9 mouse cellular contexts compared by ENCODE assay signal in the genomic region with DNA sequence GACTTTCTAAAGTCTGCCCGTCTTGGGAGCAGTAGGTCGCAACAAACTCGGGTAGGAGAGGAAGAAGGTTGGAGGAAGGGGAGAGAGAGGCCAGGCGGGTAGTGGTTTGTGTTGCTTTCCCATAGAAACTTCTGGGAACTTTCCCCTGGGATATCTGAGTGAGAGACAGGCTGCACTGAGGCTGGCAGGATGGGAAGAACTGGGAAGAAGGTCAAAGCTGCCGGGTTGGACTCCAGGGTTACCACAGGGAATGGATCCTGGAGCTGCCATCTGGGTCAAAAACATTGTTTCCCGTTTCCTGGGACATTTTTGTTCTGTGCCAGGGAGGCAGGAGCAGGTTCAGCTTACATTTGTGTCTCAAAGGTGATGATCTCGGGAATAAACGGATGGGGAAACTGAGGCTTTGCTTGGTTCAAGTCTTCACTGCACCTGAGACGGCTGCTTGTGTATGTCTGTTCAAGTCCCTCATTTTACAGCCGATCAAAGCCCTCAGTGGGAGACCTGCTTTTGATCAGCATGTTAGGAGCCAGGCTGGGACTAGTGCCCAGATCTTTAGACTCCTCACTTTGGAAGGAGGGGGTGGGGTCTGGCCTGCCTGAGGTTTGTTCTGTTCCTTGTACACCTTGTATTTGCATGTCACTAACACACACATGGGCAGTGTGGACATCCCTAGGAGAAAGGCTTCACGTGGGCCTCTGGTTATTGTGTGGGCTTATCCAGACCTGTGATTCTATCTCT. TPM values are rescaled to one million over a fixed set of nuclear protein-coding genes. Genes with fewer than 3 reads are reported as not detected.
DNase-seq lines count a peak whose midpoint lies in the region; ATAC-seq lines count a peak whose summit lies in the region.
"Had no signal": no experiment of that assay in that cellular context is flagged by ENCODE, and none has a peak within 500 bp of the region (broad histone marks: within the 10 kb centered on the region; RNA-seq: fewer than 3 reads in every experiment).

No protein-coding gene starts in this region.

- peak overlapping the region; percentile 43 for H3K4me3 ChIP-seq in kidney, embryonic 16.5 days (ENCODE audit: low read length)
- no peak overlapping the region for H3K4me3 ChIP-seq in forebrain, embryonic 11.5 days (ENCODE audit: low read depth, low read length)
- peak overlapping the region; percentile 36 for H3K4me3 ChIP-seq in intestine, embryonic 15.5 days (replicated peaks)
- peak overlapping the region; percentile 45 for H3K4me3 ChIP-seq in neural tube, embryonic 13.5 days

- peaks cover 14% of the 10 kb centered on the region for H3K27me3 ChIP-seq in kidney, embryonic 16.5 days (ENCODE audit: insufficient read depth, low read length)
- H3K27me3 ChIP-seq in forebrain, embryonic 11.5 days (ENCODE audit: control insufficient read depth, insufficient read depth, low read length): peaks cover 7% of the 10 kb centered on the region
- H3K27me3 ChIP-seq in intestine, embryonic 15.5 days (replicated peaks): peaks cover 5% of the 10 kb centered on the region; the same call in 1 of the 2 replicates
- peaks cover 44% of the 10 kb centered on the region for H3K27me3 ChIP-seq in neural tube, embryonic 13.5 days

- H3K9ac ChIP-seq in kidney, embryonic 16.5 days (replicated peaks; ENCODE audit: low read length): 0 out of 2 replicates have a peak overlapping the region, but pooled peaks have one; percentile 22
- H3K9ac ChIP-seq in forebrain, embryonic 11.5 days (ENCODE audit: low read length): peak overlapping the region; percentile 58; the same call in 1 of the 2 replicates
- no peak overlapping the region for H3K9ac ChIP-seq in intestine, embryonic 15.5 days
- H3K9ac ChIP-seq in neural tube, embryonic 13.5 days: peak overlapping the region; percentile 69

- peak overlapping the region; percentile 67 for H3K4me2 ChIP-seq in kidney, embryonic 16.5 days (replicated peaks; ENCODE audit: low read depth, low read length)
- peak overlapping the region; percentile 70 for H3K4me2 ChIP-seq in forebrain, embryonic 11.5 days (ENCODE audit: low read depth, low read length, severe bottlenecking)
- peak overlapping the region; percentile 83 for H3K4me2 ChIP-seq in intestine, embryonic 15.5 days (replicated peaks)
- peak overlapping the region; percentile 81 for H3K4me2 ChIP-seq in neural tube, embryonic 13.5 days

- no peak for ATAC-seq in kidney, embryonic 16.5 days (ENCODE audit: low FRiP score, low TSS enrichment)
- ATAC-seq in forebrain, embryonic 11.5 days (replicated peaks; ENCODE audit: low FRiP score): no peak
- no peak for ATAC-seq in intestine, embryonic 15.5 days
- no peak for ATAC-seq in neural tube, embryonic 13.5 days (ENCODE audit: low read depth)

- H3K9me3 ChIP-seq in kidney, embryonic 16.5 days (ENCODE audit: low read length): no peaks in the 10 kb centered on the region
- H3K9me3 ChIP-seq in forebrain, embryonic 11.5 days (ENCODE audit: control insufficient read depth, low read length): no peaks in the 10 kb centered on the region
- no peaks in the 10 kb centered on the region for H3K9me3 ChIP-seq in intestine, embryonic 15.5 days
- no peaks in the 10 kb centered on the region for H3K9me3 ChIP-seq in neural tube, embryonic 13.5 days

- WGBS in kidney, embryonic 16.5 days: 31% methylated on average over 11 of the region's 11 CpGs
- WGBS in forebrain, embryonic 11.5 days: 21% methylated on average over 11 of the region's 11 CpGs
- WGBS in intestine, embryonic 15.5 days: 41% methylated on average over 11 of the region's 11 CpGs
- WGBS in neural tube, embryonic 13.5 days: 30% methylated on average over 11 of the region's 11 CpGs

- no peaks in the 10 kb centered on the region for H3K36me3 ChIP-seq in kidney, embryonic 16.5 days (ENCODE audit: insufficient read depth, low read length)
- no peaks in the 10 kb centered on the region for H3K36me3 ChIP-seq in forebrain, embryonic 11.5 days (ENCODE audit: control insufficient read depth, insufficient read depth, low read length)
- H3K36me3 ChIP-seq in intestine, embryonic 15.5 days: no peaks in the 10 kb centered on the region
- H3K36me3 ChIP-seq in neural tube, embryonic 13.5 days: no peaks in the 10 kb centered on the region

- H3K27ac ChIP-seq in kidney, embryonic 16.5 days (ENCODE audit: low read length): no peak overlapping the region
- no peak overlapping the region for H3K27ac ChIP-seq in forebrain, embryonic 11.5 days (ENCODE audit: low read depth, low read length)
- H3K27ac ChIP-seq in intestine, embryonic 15.5 days: no peak overlapping the region
- no peak overlapping the region for H3K27ac ChIP-seq in neural tube, embryonic 13.5 days (replicated peaks)

- H3K4me1 ChIP-seq in kidney, embryonic 16.5 days (ENCODE audit: insufficient read depth, low read length): peaks cover 10% of the 10 kb centered on the region
- H3K4me1 ChIP-seq in forebrain, embryonic 11.5 days (replicated peaks; ENCODE audit: control insufficient read depth, insufficient read depth, low read length): 0 out of 2 replicates have a peak, but pooled peaks cover 5% of the 10 kb centered on the region
- H3K4me1 ChIP-seq in intestine, embryonic 15.5 days (replicated peaks): peaks cover 11% of the 10 kb centered on the region; the same call in 1 of the 2 replicates
- peaks cover 20% of the 10 kb centered on the region for H3K4me1 ChIP-seq in neural tube, embryonic 13.5 days (replicated peaks)

- no peak for DNase-seq in kidney, adult 9 months
- no peak for DNase-seq in forebrain, embryonic 11.5 days (ENCODE audit: low spot score)
- no peak for DNase-seq in embryo, embryonic 10.5 days (ENCODE audit: low spot score)
- DNase-seq in right cerebral cortex, adult 2 months (ENCODE audit: low spot score in 2 of 2): no peak
- DNase-seq: kidney, postnatal 36 days had no signal

RNA-seq across cellular contexts. Expression of a gene that starts 1.3 kb away (rescaled TPM):
- 0.42 and 0.73 TPM in 2 replicates for polyA plus RNA-seq in kidney, embryonic 16.5 days (2015; fragmentation: Nextera tagmentation; extraction: Ambion mirVana)
- 0.29 and 0.39 TPM in 2 replicates for polyA plus RNA-seq in forebrain, embryonic 11.5 days (2014; fragmentation: Nextera tagmentation; extraction: Ambion mirVana)
- polyA plus RNA-seq in intestine, embryonic 15.5 days (2015; fragmentation: Nextera tagmentation; extraction: Ambion mirVana): 0.72 and 0.90 TPM in 2 replicates
- 0.58 and 0.61 TPM in 2 replicates for polyA plus RNA-seq in neural tube, embryonic 13.5 days (2015; fragmentation: Nextera tagmentation; extraction: Ambion mirVana)

RNA-seq across cellular contexts. Expression of a gene that starts 11.0 kb away (rescaled TPM):
- polyA plus RNA-seq in kidney, embryonic 16.5 days (2015; fragmentation: Nextera tagmentation; extraction: Ambion mirVana): 0.21 and 0.22 TPM in 2 replicates
- polyA plus RNA-seq in forebrain, embryonic 11.5 days (2014; fragmentation: Nextera tagmentation; extraction: Ambion mirVana): 0.21 TPM in 1 of 2 replicates, not detected in the other
- polyA plus RNA-seq in intestine, embryonic 15.5 days (2015; fragmentation: Nextera tagmentation; extraction: Ambion mirVana): not detected in 2 replicates
- 0.32 TPM in 1 of 2 replicates, not detected in the other for polyA plus RNA-seq in neural tube, embryonic 13.5 days (2015; fragmentation: Nextera tagmentation; extraction: Ambion mirVana)
- polyA plus RNA-seq: spleen, adult 2 months had no signal
